Mouse (Mus musculus) stomach, embryonic 14.5 days (tissue): ENCODE results near the gene Pon1. TPM values are rescaled to one million over a fixed set of nuclear protein-coding genes. Genes with fewer than 3 reads are reported as not detected.
"Not testable (repeated sequence)": the region's sequence is repeated elsewhere in the genome, so short reads cannot be mapped to it uniquely, and the experiment has no call there.

Experiments
- ATAC-seq: fragments of 200-750 bp; cut with Nextera tagmentation; 2 replicates; pipeline ENCODE4 v1.8.0; 2017; ENCODE audit warnings: low read depth, moderate TSS enrichment; ENCODE audit not compliant: insufficient number of reproducible peaks, insufficient read depth, low FRiP score
- H3K27ac ChIP-seq: fragments of 300-500 bp; sonication (generic); 2 replicates; pipeline ENCODE4 v1.5.1; 2014; ENCODE audit warnings: mild to moderate bottlenecking, low read length, moderate library complexity, mixed read lengths
- H3K27me3 ChIP-seq: fragments of 300-500 bp; sonication (generic); 2 replicates; pipeline ENCODE4 v1.6.1; 2014; ENCODE audit warnings: low read length, control low read depth, mixed read lengths; ENCODE audit not compliant: control insufficient read depth, insufficient read depth
- H3K36me3 ChIP-seq: fragments of 300-500 bp; sonication (generic); 2 replicates; pipeline ENCODE4 v1.6.1; 2014; ENCODE audit warnings: mild to moderate bottlenecking, control low read depth, low read length, moderate library complexity, mixed read lengths; ENCODE audit not compliant: control insufficient read depth, insufficient read depth
- H3K4me1 ChIP-seq: fragments of 300-500 bp; sonication (generic); 2 replicates; pipeline ENCODE4 v1.6.1; 2014; ENCODE audit warnings: low read length, control low read depth, mixed read lengths; ENCODE audit not compliant: control insufficient read depth, insufficient read depth
- H3K4me2 ChIP-seq: fragments of 300-500 bp; sonication (generic); replicated peaks from 2 replicates; pipeline ENCODE4 v1.6.1; 2014; ENCODE audit warnings: low read depth, low read length, control low read depth
- H3K4me3 ChIP-seq: fragments of 300-500 bp; sonication (generic); 2 replicates; pipeline ENCODE4 v1.5.1; 2014; ENCODE audit warnings: low read depth, low read length, control low read depth
- H3K9ac ChIP-seq: fragments of 300-500 bp; sonication (generic); replicated peaks from 2 replicates; pipeline ENCODE4 v1.6.1; 2014; ENCODE audit warnings: low read depth, mild to moderate bottlenecking, control low read depth, low read length, moderate library complexity, mixed read lengths
- H3K9me3 ChIP-seq: fragments of 300-500 bp; sonication (generic); 2 replicates; pipeline ENCODE4 v1.6.1; 2016; ENCODE audit warnings: low read depth, low read length, control low read depth; ENCODE audit not compliant: control insufficient read depth
- WGBS: fragments of 180-500 bp; shearing (Covaris S2); extraction: QIAGEN DNeasy Blood & Tissue Kit; methylation state at CpG from one replicate; pipeline ENCODE4 v1.1.7; 2014; 5-methylcytosine and 5-hydroxymethylcytosine counted together
- polyA plus RNA-seq: library from polyadenylated mRNA; unstranded; fragments of >200 nt; fragmentation: Nextera tagmentation; extraction: Ambion mirVana; gene quantifications from 2 replicates; pipeline ENCODE4 v1.2.1, GENCODE M21; 2014

The Pon1 gene
- not detected in 2 replicates for polyA plus RNA-seq

- H3K9me3 ChIP-seq, result no peaks in the 10 kb centered on the region
- H3K27me3 ChIP-seq, result no peaks in the 10 kb centered on the region
- no peak for ATAC-seq
- H3K4me1 ChIP-seq, result no peaks in the 10 kb centered on the region
- no peak within 1 kb of the TSS for H3K4me2 ChIP-seq
- H3K36me3 ChIP-seq, result no peaks in the 10 kb centered on the region
- no peak within 1 kb of the TSS for H3K9ac ChIP-seq
- no peak within 1 kb of the TSS for H3K4me3 ChIP-seq
- no peak within 1 kb of the TSS for H3K27ac ChIP-seq
- 47% methylated on average over 5 of the region's 5 CpGs for WGBS
Observed at GRCm38 (mm10) chr6:5193693-5194092, at the start of gene Pon1. Gene Pon1, minus strand, starts transcription at chr6:5193946.

DNA sequence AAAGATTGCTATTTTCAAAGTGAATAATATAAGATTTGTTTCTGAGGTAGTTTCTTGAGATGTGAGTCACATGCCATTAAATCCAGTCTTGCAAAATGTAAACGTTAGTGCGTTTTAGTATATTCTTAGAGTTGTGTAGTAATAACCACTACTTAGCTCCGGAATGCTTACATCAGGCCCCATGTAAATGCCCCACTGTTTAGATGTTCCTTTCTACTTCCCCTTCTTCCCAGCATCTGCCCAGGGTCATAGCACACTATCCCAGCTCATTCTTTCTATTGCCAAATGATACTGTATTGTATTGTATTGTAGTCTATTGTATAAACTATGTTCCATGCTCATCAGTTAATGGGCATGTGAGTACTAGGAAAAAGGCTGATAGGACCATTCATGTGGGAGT lies 45.1 kb upstream of the Pon1 start:
- 69% methylated on average over 3 of the region's 3 CpGs for WGBS
- no peak for ATAC-seq
- Histone ChIP-seq H3K4me1 (no peaks in the 10 kb centered on the region), H3K4me3 (no peak overlapping the region), H3K36me3 (no peaks in the 10 kb centered on the region), H3K9me3 (no peaks in the 10 kb centered on the region), H3K27me3 (no peaks in the 10 kb centered on the region), H3K27ac (no peak overlapping the region), H3K4me2 (no peak overlapping the region), H3K9ac (no peak overlapping the region)

GRCm38 (mm10) chr6:5237510-5237909 lies 43.8 kb upstream of the Pon1 start:
- Histone ChIP-seq H3K27me3 (no peaks in the 10 kb centered on the region), H3K4me1 (no peaks in the 10 kb centered on the region), H3K27ac (no peak overlapping the region), H3K9ac (no peak overlapping the region), H3K4me2 (no peak overlapping the region), H3K9me3 (no peaks in the 10 kb centered on the region), H3K36me3 (no peaks in the 10 kb centered on the region), H3K4me3 (no peak overlapping the region)
- no peak for ATAC-seq
- WGBS, result 69% methylated on average over 4 of the region's 4 CpGs

- Histone ChIP-seq H3K4me3 (no peak overlapping the region), H3K4me2 (no peak overlapping the region), H3K9me3 (no peaks in the 10 kb centered on the region), H3K9ac (no peak overlapping the region), H3K27me3 (no peaks in the 10 kb centered on the region), H3K36me3 (no peaks in the 10 kb centered on the region), H3K27ac (no peak overlapping the region), H3K4me1 (no peaks in the 10 kb centered on the region)
- 91% methylated on average over 8 of the region's 8 CpGs for WGBS
- no peak for ATAC-seq
Observed at GRCm38 (mm10) chr6:5236843-5237371, 43.2 kb upstream of the Pon1 start.

DNA sequence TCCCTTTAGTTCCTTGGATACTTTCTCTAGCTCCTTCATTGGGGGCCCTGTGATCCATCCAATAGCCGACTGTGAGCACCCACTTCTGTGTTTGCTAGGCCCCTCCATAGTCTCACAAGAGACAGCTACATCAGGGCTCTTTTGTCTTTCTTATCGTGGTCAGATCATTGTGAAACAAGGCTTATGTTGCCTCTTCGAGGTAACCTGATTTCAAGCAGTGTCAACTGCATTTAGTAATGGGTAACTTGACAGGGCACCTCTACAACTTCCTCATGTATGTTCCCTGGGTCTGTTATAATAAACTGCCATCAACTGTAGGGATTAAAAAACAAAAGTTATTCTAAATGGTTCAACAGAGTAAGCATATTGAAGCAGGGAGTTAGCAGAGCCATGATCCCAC lies 40.8 kb upstream of the Pon1 start:
- no peak overlapping the region for H3K9ac ChIP-seq
- H3K4me1 ChIP-seq, result no peaks in the 10 kb centered on the region
- no peak overlapping the region for H3K27ac ChIP-seq
- H3K4me2 ChIP-seq, result no peak overlapping the region
- no peaks in the 10 kb centered on the region for H3K36me3 ChIP-seq
- no peaks in the 10 kb centered on the region for H3K27me3 ChIP-seq
- no peak overlapping the region for H3K4me3 ChIP-seq
- H3K9me3 ChIP-seq, result no peaks in the 10 kb centered on the region
- WGBS, result 55% methylated on average over 3 of the region's 3 CpGs
- no peak for ATAC-seq

GRCm38 (mm10) chr6:5233812-5234211 lies 40.1 kb upstream of the Pon1 start:
- H3K27me3 ChIP-seq, result no peaks in the 10 kb centered on the region
- ATAC-seq, result no peak
- no peaks in the 10 kb centered on the region for H3K9me3 ChIP-seq
- no peaks in the 10 kb centered on the region for H3K36me3 ChIP-seq
- no peak overlapping the region for H3K4me2 ChIP-seq
- no peaks in the 10 kb centered on the region for H3K4me1 ChIP-seq
- WGBS, result 100% methylated on average over 1 of the region's 1 CpGs
- H3K9ac ChIP-seq, result no peak overlapping the region
- H3K4me3 ChIP-seq, result no peak overlapping the region
- H3K27ac ChIP-seq, result no peak overlapping the region

DNA sequence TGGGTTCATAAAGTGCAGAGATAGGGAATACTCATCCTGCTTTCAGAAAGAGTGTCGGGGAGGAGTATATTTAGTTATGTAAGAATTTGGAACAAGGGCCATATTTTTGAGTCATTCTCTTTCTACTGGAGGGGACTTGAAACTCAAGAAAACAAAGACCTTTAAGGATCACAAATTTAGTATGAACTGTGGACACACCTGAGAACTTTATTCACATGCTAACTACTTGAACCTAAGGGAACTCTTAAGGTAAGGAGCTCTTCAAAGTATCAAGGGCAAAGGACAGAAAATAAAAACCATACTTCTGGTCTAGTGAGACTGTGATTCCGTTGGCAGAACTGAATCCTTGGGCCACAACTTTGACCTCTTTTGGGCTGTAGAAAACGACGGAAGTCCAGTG lies 38.3 kb upstream of the Pon1 start:
- Histone ChIP-seq H3K36me3 (no peaks in the 10 kb centered on the region), H3K9me3 (no peaks in the 10 kb centered on the region), H3K4me1 (no peaks in the 10 kb centered on the region), H3K4me3 (no peak overlapping the region), H3K9ac (no peak overlapping the region), H3K4me2 (no peak overlapping the region), H3K27ac (no peak overlapping the region), H3K27me3 (no peaks in the 10 kb centered on the region)
- WGBS, result 88% methylated on average over 4 of the region's 4 CpGs
- ATAC-seq, result no peak

- Histone ChIP-seq H3K4me3 (no peak overlapping the region), H3K27ac (no peak overlapping the region), H3K36me3 (no peaks in the 10 kb centered on the region), H3K4me2 (no peak overlapping the region), H3K4me1 (no peaks in the 10 kb centered on the region), H3K27me3 (no peaks in the 10 kb centered on the region), H3K9ac (no peak overlapping the region), H3K9me3 (no peaks in the 10 kb centered on the region)
- WGBS, result 90% methylated on average over 5 of the region's 5 CpGs
- ATAC-seq, result no peak
Observed at GRCm38 (mm10) chr6:5230261-5230660, 36.5 kb upstream of the Pon1 start.

GRCm38 (mm10) chr6:5223551-5223950 lies 29.8 kb upstream of the Pon1 start:
- H3K27me3 ChIP-seq, H3K4me3 ChIP-seq, H3K9me3 ChIP-seq, H3K4me1 ChIP-seq, H3K27ac ChIP-seq, ATAC-seq, H3K4me2 ChIP-seq, H3K9ac ChIP-seq, H3K36me3 ChIP-seq: not testable (repeated sequence)
- WGBS, result 91% methylated on average over 2 of the region's 2 CpGs
